Mouse (Mus musculus) CH12.LX (cell line): ENCODE measurements around the gene Syne1.

Source experiments
- CTCF ChIP-seq, 2 experiments: IDR thresholded peaks in 1 of 2; conservative IDR thresholded peaks in 1 of 2; 2 replicates each; pipeline ENCODE4 v1.5.1; 2011 to 2012; ENCODE audit warnings: low read depth in 2 of 2, low read length in 2 of 2, improper control_type of control experiment in 1 of 2, inconsistent platforms in 1 of 2, mild to moderate bottlenecking in 1 of 2, moderate library complexity in 1 of 2
- GABPA ChIP-seq: IDR thresholded peaks from 2 replicates; pipeline ENCODE4 v1.6.1; 2012; ENCODE audit warnings: low read depth, low read length, improper control_type of control experiment, inconsistent platforms; ENCODE audit not compliant: insufficient replicate concordance
- MYC ChIP-seq: IDR thresholded peaks from 2 replicates; pipeline ENCODE4 v1.6.1; 2011; ENCODE audit warnings: low read depth, mild to moderate bottlenecking, improper control_type of control experiment, low read length
- NRF1 ChIP-seq: IDR thresholded peaks from 2 replicates; pipeline ENCODE4 v1.6.1; 2014; ENCODE audit warnings: low read depth, mild to moderate bottlenecking, inconsistent platforms, low read length, improper control_type of control experiment, moderate library complexity
- POLR2A ChIP-seq: IDR thresholded peaks from 2 replicates; pipeline ENCODE4 v1.6.1; 2011; ENCODE audit warnings: low read depth, mild to moderate bottlenecking, improper control_type of control experiment, low read length
- RCOR1 ChIP-seq: conservative IDR thresholded peaks from 2 replicates; pipeline ENCODE4 v1.6.1; 2012; ENCODE audit warnings: low read depth, mild to moderate bottlenecking, inconsistent platforms, low read length, improper control_type of control experiment
- UBTF ChIP-seq: IDR thresholded peaks from 2 replicates; pipeline ENCODE4 v1.6.1; 2012; ENCODE audit warnings: low read depth, mild to moderate bottlenecking, inconsistent platforms, low read length, improper control_type of control experiment, moderate library complexity

- TF ChIP-seq MYC (no peak), RCOR1 (no peak), UBTF (no peak), POLR2A (no peak), CTCF (conservative IDR thresholded peaks at IDR 0.05 in 1 of 2, IDR thresholded peaks at IDR 0.05 in 1 of 2; ENCODE audit: low read depth in 2 of 2, low read length in 2 of 2) (no peak), NRF1 (no peak), GABPA (no peak)
These were observed 385.8 kb downstream of the Syne1 start for GRCm38 (mm10) chr10:5165439-5165838.
